ENCODE assay signal across 17 mouse cellular contexts in genomic region chr4:145344948-145345347, GRCm38 (mm10). TPM values are rescaled to one million over a fixed set of nuclear protein-coding genes. Genes with fewer than 3 reads are reported as not detected.
"Had no signal": no experiment of that assay in that cellular context is flagged by ENCODE, and none has a peak within 500 bp of the region (broad histone marks: within the 10 kb centered on the region; RNA-seq: fewer than 3 reads in every experiment).

No protein-coding gene starts in this region.

- H3K36me3 ChIP-seq: neural tube, embryonic 13.5 days; neural tube, embryonic 15.5 days; stomach, embryonic 15.5 days had no signal

- H3K27ac ChIP-seq: neural tube, embryonic 13.5 days; neural tube, embryonic 15.5 days; stomach, embryonic 15.5 days; stomach, postnatal 0 days had no signal

- H3K27me3 ChIP-seq: neural tube, embryonic 13.5 days; neural tube, embryonic 15.5 days; stomach, embryonic 15.5 days had no signal

- H3K4me2 ChIP-seq: neural tube, embryonic 13.5 days; neural tube, embryonic 15.5 days; stomach, embryonic 15.5 days had no signal

- DNase-seq: retina, postnatal 1 day; right cerebral cortex, adult 18-20 months; right cerebral cortex, postnatal 14 days; right cerebral cortex, postnatal 25 days; right cerebral cortex, postnatal 4 days; spleen, adult 18-20 months; thymus, adult 18-20 months; thymus, adult 2 months; thymus, postnatal 14 days; thymus, postnatal 25 days; thymus, postnatal 36 days; thymus, postnatal 4 days had no signal

- H3K4me3 ChIP-seq: neural tube, embryonic 13.5 days; neural tube, embryonic 15.5 days; stomach, embryonic 15.5 days had no signal

- H3K9me3 ChIP-seq: neural tube, embryonic 13.5 days; neural tube, embryonic 15.5 days; stomach, embryonic 15.5 days had no signal

- H3K9ac ChIP-seq: neural tube, embryonic 13.5 days; neural tube, embryonic 15.5 days; stomach, embryonic 15.5 days had no signal

- H3K4me1 ChIP-seq: neural tube, embryonic 13.5 days; neural tube, embryonic 15.5 days; stomach, embryonic 15.5 days had no signal

RNA-seq across cellular contexts. Expression of gene Tnfrsf8, which starts 30.0 kb away (rescaled TPM):
- polyA plus RNA-seq: neural tube, embryonic 13.5 days; neural tube, embryonic 14.5 days had no signal
